Mouse (Mus musculus): ENCODE data around the gene Dct. TPM values are rescaled to one million over a fixed set of nuclear protein-coding genes. Genes with fewer than 3 reads are reported as not detected.

The Dct gene
- polyA plus RNA-seq, 1 experiment from 2014 or later, result 6.1 TPM

- ATAC-seq, result no peak
- H3K36me3 ChIP-seq (ENCODE audit: control insufficient read depth, insufficient read depth), result no peaks in the 10 kb centered on the region
- WGBS, result 94% methylated on average over 3 of the region's 3 CpGs
These were observed 24.5 kb downstream of the Dct start for GRCm38 (mm10) chr14:118027564-118027963.

GRCm38 (mm10) chr14:118021867-118022543 is 30.0 kb downstream of the Dct start:
- Histone ChIP-seq H3K9me3 (ENCODE audit: control insufficient read depth) (no peaks in the 10 kb centered on the region), H3K27ac (ENCODE audit: low read depth, low read length) (no peak overlapping the region), H3K4me3 (ENCODE audit: low read depth, low read length) (no peak overlapping the region), H3K36me3 (ENCODE audit: control insufficient read depth, insufficient read depth) (no peaks in the 10 kb centered on the region), H3K9ac (ENCODE audit: low read depth, low read length) (no peak overlapping the region), H3K27me3 (replicated peaks; ENCODE audit: control insufficient read depth, insufficient read depth, low read length) (no peaks in the 10 kb centered on the region), H3K4me2 (replicated peaks; ENCODE audit: low read depth) (peak overlapping the region; percentile 45), H3K4me1 (replicated peaks; ENCODE audit: control insufficient read depth, insufficient read depth, low read length) (no peaks in the 10 kb centered on the region)
- no peak for TF ChIP-seq CTCF (IDR thresholded peaks at IDR 0.05; ENCODE audit: low read depth)
- no peak for ATAC-seq
- WGBS, result 37% methylated on average over 10 of the region's 10 CpGs

More at GRCm38 (mm10) chr14:118027564-118027963, 24.5 kb downstream of the Dct start:
- Histone ChIP-seq H3K27me3 (replicated peaks; ENCODE audit: control insufficient read depth, insufficient read depth, low read length) (no peaks in the 10 kb centered on the region), H3K4me1 (replicated peaks; ENCODE audit: control insufficient read depth, insufficient read depth, low read length) (no peaks in the 10 kb centered on the region), H3K4me2 (replicated peaks; ENCODE audit: low read depth) (no peak overlapping the region), H3K9me3 (ENCODE audit: control insufficient read depth) (peaks cover 10% of the 10 kb centered on the region; the same call in 1 of the 2 replicates), H3K9ac (ENCODE audit: low read depth, low read length) (no peak overlapping the region), H3K4me3 (ENCODE audit: low read depth, low read length) (no peak overlapping the region), H3K27ac (ENCODE audit: low read depth, low read length) (no peak overlapping the region)
- peak; percentile 55 for TF ChIP-seq CTCF (IDR thresholded peaks at IDR 0.05; ENCODE audit: low read depth)

GRCm38 (mm10) chr14:118019314-118019713 is 32.7 kb downstream of the Dct start:
- no peak for ATAC-seq
- Histone ChIP-seq H3K27ac (ENCODE audit: low read depth, low read length) (no peak overlapping the region), H3K9me3 (ENCODE audit: control insufficient read depth) (no peaks in the 10 kb centered on the region), H3K36me3 (ENCODE audit: control insufficient read depth, insufficient read depth) (no peaks in the 10 kb centered on the region), H3K4me1 (replicated peaks; ENCODE audit: control insufficient read depth, insufficient read depth, low read length) (no peaks in the 10 kb centered on the region), H3K4me2 (replicated peaks; ENCODE audit: low read depth) (no peak overlapping the region), H3K27me3 (replicated peaks; ENCODE audit: control insufficient read depth, insufficient read depth, low read length) (no peaks in the 10 kb centered on the region), H3K9ac (ENCODE audit: low read depth, low read length) (no peak overlapping the region), H3K4me3 (ENCODE audit: low read depth, low read length) (no peak overlapping the region)
- WGBS, result 64% methylated on average over 5 of the region's 5 CpGs
- no peak for TF ChIP-seq CTCF (IDR thresholded peaks at IDR 0.05; ENCODE audit: low read depth)

GRCm38 (mm10) chr14:118013237-118013636 is 38.8 kb downstream of the Dct start:
- no peaks in the 10 kb centered on the region for H3K36me3 ChIP-seq (ENCODE audit: control insufficient read depth, insufficient read depth)
- H3K27me3 ChIP-seq (replicated peaks; ENCODE audit: control insufficient read depth, insufficient read depth, low read length), result no peaks in the 10 kb centered on the region
- TF ChIP-seq CTCF (IDR thresholded peaks at IDR 0.05; ENCODE audit: low read depth), result no peak
- no peaks in the 10 kb centered on the region for H3K4me1 ChIP-seq (replicated peaks; ENCODE audit: control insufficient read depth, insufficient read depth, low read length)
- WGBS, result 80% methylated on average over 8 of the region's 8 CpGs
- no peaks in the 10 kb centered on the region for H3K9me3 ChIP-seq (ENCODE audit: control insufficient read depth)
- ATAC-seq, result no peak
- no peak overlapping the region for H3K4me3 ChIP-seq (ENCODE audit: low read depth, low read length)
- H3K27ac ChIP-seq (ENCODE audit: low read depth, low read length), result no peak overlapping the region
- H3K4me2 ChIP-seq (replicated peaks; ENCODE audit: low read depth), result no peak overlapping the region
- no peak overlapping the region for H3K9ac ChIP-seq (ENCODE audit: low read depth, low read length)

GRCm38 (mm10) chr14:118009541-118009940 is 42.5 kb downstream of the Dct start:
- Histone ChIP-seq H3K4me2 (replicated peaks; ENCODE audit: low read depth) (no peak overlapping the region), H3K9ac (ENCODE audit: low read depth, low read length) (no peak overlapping the region), H3K4me3 (ENCODE audit: low read depth, low read length) (no peak overlapping the region), H3K27ac (ENCODE audit: low read depth, low read length) (no peak overlapping the region), H3K9me3 (ENCODE audit: control insufficient read depth) (no peaks in the 10 kb centered on the region), H3K36me3 (ENCODE audit: control insufficient read depth, insufficient read depth) (no peaks in the 10 kb centered on the region), H3K4me1 (replicated peaks; ENCODE audit: control insufficient read depth, insufficient read depth, low read length) (no peaks in the 10 kb centered on the region), H3K27me3 (replicated peaks; ENCODE audit: control insufficient read depth, insufficient read depth, low read length) (no peaks in the 10 kb centered on the region)
- no peak for TF ChIP-seq CTCF (IDR thresholded peaks at IDR 0.05; ENCODE audit: low read depth)
- WGBS, result 69% methylated on average over 9 of the region's 9 CpGs
- ATAC-seq, result no peak

GRCm38 (mm10) chr14:118005697-118006096 is 46.3 kb downstream of the Dct start:
- Histone ChIP-seq H3K4me1 (replicated peaks; ENCODE audit: control insufficient read depth, insufficient read depth, low read length) (no peaks in the 10 kb centered on the region; the same call in 1 of the 2 replicates), H3K4me3 (ENCODE audit: low read depth, low read length) (no peak overlapping the region), H3K4me2 (replicated peaks; ENCODE audit: low read depth) (no peak overlapping the region), H3K9me3 (ENCODE audit: control insufficient read depth) (no peaks in the 10 kb centered on the region), H3K9ac (ENCODE audit: low read depth, low read length) (no peak overlapping the region), H3K27me3 (replicated peaks; ENCODE audit: control insufficient read depth, insufficient read depth, low read length) (no peaks in the 10 kb centered on the region), H3K27ac (ENCODE audit: low read depth, low read length) (no peak overlapping the region), H3K36me3 (ENCODE audit: control insufficient read depth, insufficient read depth) (no peaks in the 10 kb centered on the region)
- WGBS, result 13% methylated on average over 5 of the region's 5 CpGs
- no peak for ATAC-seq
- TF ChIP-seq CTCF (IDR thresholded peaks at IDR 0.05; ENCODE audit: low read depth), result peak; percentile 85
